18 mouse cellular contexts compared by ENCODE assay signal in genomic region chr16:50315349-50315969, GRCm38 (mm10).
DNase-seq lines count a peak whose midpoint lies in the region; ATAC-seq and TF ChIP-seq lines count a peak whose summit lies in the region.
"Had no signal": no experiment of that assay in that cellular context is flagged by ENCODE, and none has a peak within 500 bp of the region (broad histone marks: within the 10 kb centered on the region; RNA-seq: fewer than 3 reads in every experiment).

No protein-coding gene starts in this region.

- TF ChIP-seq EP300 in lung, postnatal 0 days (IDR thresholded peaks at IDR 0.05) = no peak

- H3K27ac ChIP-seq in lung, postnatal 0 days (ENCODE audit: low read length) = no peak overlapping the region
- H3K27ac ChIP-seq: forebrain, embryonic 15.5 days; heart, embryonic 13.5 days; limb, embryonic 13.5 days had no signal

- no peaks in the 10 kb centered on the region for H3K9me3 ChIP-seq in lung, postnatal 0 days (ENCODE audit: low read length)
- H3K9me3 ChIP-seq: forebrain, embryonic 15.5 days; heart, embryonic 13.5 days; limb, embryonic 13.5 days had no signal

- 75% methylated on average over 1 of the region's 1 CpGs for WGBS in lung, postnatal 0 days

- no peak for ATAC-seq in lung, postnatal 0 days
- ATAC-seq in activated CD4-positive, CD25-positive, alpha-beta regulatory T cell, adult 4 months = peak; percentile 72
- ATAC-seq: forebrain, embryonic 15.5 days had no signal

- no peak for DNase-seq in lung, postnatal 0 days (ENCODE audit: low spot score)
- DNase-seq in lung, postnatal 14 days = no peak
- peak; percentile 15 for DNase-seq in CD4-positive helper T cell, adult 2 months (ENCODE audit: low read depth, low spot score)
- DNase-seq in retina, embryonic 14.5 days (ENCODE audit: low spot score) = peak; percentile 12
- no peak for DNase-seq in gastrocnemius, postnatal 14 days
- DNase-seq in left cerebral cortex, postnatal 25 days (ENCODE audit: low spot score in 2 of 2) = no peak
- DNase-seq in urinary bladder, postnatal 14 days (ENCODE audit: low spot score) = no peak
- DNase-seq: adrenal gland, postnatal 25 days; gastrocnemius, postnatal 25 days; kidney, adult 2 months; kidney, postnatal 36 days; layer of hippocampus, postnatal 36 days; lung, postnatal 4 days; right cerebral cortex, postnatal 25 days had no signal

- no peak overlapping the region for H3K9ac ChIP-seq in lung, postnatal 0 days (replicated peaks; ENCODE audit: low read depth)
- H3K9ac ChIP-seq: forebrain, embryonic 15.5 days; heart, embryonic 13.5 days; limb, embryonic 13.5 days had no signal

- H3K4me3 ChIP-seq in lung, postnatal 0 days (ENCODE audit: low read depth, low read length) = no peak overlapping the region
- H3K4me3 ChIP-seq: forebrain, embryonic 15.5 days; heart, embryonic 13.5 days; limb, embryonic 13.5 days had no signal

- H3K4me2 ChIP-seq in lung, postnatal 0 days (replicated peaks; ENCODE audit: low read depth, low read length) = no peak overlapping the region
- H3K4me2 ChIP-seq: forebrain, embryonic 15.5 days; heart, embryonic 13.5 days; limb, embryonic 13.5 days had no signal

- H3K36me3 ChIP-seq in lung, postnatal 0 days (ENCODE audit: insufficient read depth, low read length) = no peaks in the 10 kb centered on the region
- H3K36me3 ChIP-seq: forebrain, embryonic 15.5 days; limb, embryonic 13.5 days had no signal

- peak; percentile 11; the same call in 1 of the 2 replicates for TF ChIP-seq CTCF in lung, postnatal 0 days (IDR thresholded peaks at IDR 0.05)

- intact Hi-C loops in gastrocnemius, postnatal 14 days (cut with DNase I; ENCODE audit: low total_unique reads) = no loop called here
- intact Hi-C loops in left cerebral cortex, postnatal 25 days (cut with DNase I) = no loop called here

- no peaks in the 10 kb centered on the region for H3K27me3 ChIP-seq in lung, postnatal 0 days (replicated peaks; ENCODE audit: insufficient read depth, low read length)
- H3K27me3 ChIP-seq: forebrain, embryonic 15.5 days; heart, embryonic 13.5 days; limb, embryonic 13.5 days had no signal

- H3K4me1 ChIP-seq in lung, postnatal 0 days (ENCODE audit: insufficient read depth, low read depth, low read length) = no peaks in the 10 kb centered on the region
- H3K4me1 ChIP-seq: limb, embryonic 13.5 days had no signal

Comparison
In these comparisons a context has a peak if more than half of its experiments do, and no peak if none do; other contexts are left out.
1. DNase-seq: peak in CD4-positive helper T cell, adult 2 months (single experiment) and retina, embryonic 14.5 days (single experiment); none in lung, postnatal 0 days (single experiment), lung, postnatal 14 days (single experiment), gastrocnemius, postnatal 14 days (single experiment), left cerebral cortex, postnatal 25 days (0 of 2) and urinary bladder, postnatal 14 days (single experiment).